Mouse (Mus musculus) lung, embryonic 14.5 days (tissue): ENCODE results near the gene Lrrc37a. TPM values are rescaled to one million over a fixed set of nuclear protein-coding genes. Genes with fewer than 3 reads are reported as not detected.
"Not testable (repeated sequence)": the region's sequence is repeated elsewhere in the genome, so short reads cannot be mapped to it uniquely, and the experiment has no call there.

Source experiments
- ATAC-seq: fragments of 200-750 bp; cut with Nextera tagmentation; 2 replicates; pipeline ENCODE4 v1.8.0; 2017; ENCODE audit warnings: mild to moderate bottlenecking, moderate TSS enrichment, moderate library complexity; ENCODE audit not compliant: insufficient read depth
- DNase-seq: peaks from one replicate; pipeline ENCODE4 v3.0.0-alpha.2; 2015
- H3K27ac ChIP-seq: fragments of 300-500 bp; sonication (generic); 2 replicates; pipeline ENCODE4 v1.5.1; 2014; ENCODE audit warnings: low read depth, mild to moderate bottlenecking, moderate library complexity
- H3K27me3 ChIP-seq: fragments of 300-500 bp; sonication (generic); 2 replicates; pipeline ENCODE4 v1.6.1; 2014; ENCODE audit warnings: low read length, control low read depth; ENCODE audit not compliant: insufficient read depth
- H3K36me3 ChIP-seq: fragments of 300-500 bp; sonication (generic); 2 replicates; pipeline ENCODE4 v1.6.1; 2014; ENCODE audit warnings: control low read depth; ENCODE audit not compliant: insufficient read depth
- H3K4me1 ChIP-seq: fragments of 300-500 bp; sonication (generic); 2 replicates; pipeline ENCODE4 v1.6.1; 2014; ENCODE audit warnings: antibody characterized with exemption, control low read depth; ENCODE audit not compliant: insufficient read depth
- H3K4me2 ChIP-seq: fragments of 300-500 bp; sonication (generic); 2 replicates; pipeline ENCODE4 v1.6.1; 2014; ENCODE audit warnings: mild to moderate bottlenecking
- H3K4me3 ChIP-seq: fragments of 300-500 bp; sonication (generic); 2 replicates; pipeline ENCODE4 v1.5.1; 2014; ENCODE audit warnings: low read depth, low read length
- H3K9ac ChIP-seq: fragments of 300-500 bp; sonication (generic); 2 replicates; pipeline ENCODE4 v1.6.1; 2014
- H3K9me3 ChIP-seq: fragments of 300-500 bp; sonication (generic); 2 replicates; pipeline ENCODE4 v1.6.1; 2016; ENCODE audit warnings: low read depth, low read length, control low read depth
- CTCF ChIP-seq: IDR thresholded peaks from 2 replicates; pipeline ENCODE4 v1.5.1; 2016; ENCODE audit warnings: antibody characterized with exemption, low read depth
- WGBS: fragments of 180-500 bp; shearing (Covaris S2); extraction: QIAGEN DNeasy Blood & Tissue Kit; methylation state at CpG from one replicate; pipeline ENCODE4 v1.1.7; 2014; 5-methylcytosine and 5-hydroxymethylcytosine counted together
- polyA plus RNA-seq: library from polyadenylated mRNA; unstranded; fragments of >200 nt; fragmentation: Nextera tagmentation; extraction: Ambion mirVana; gene quantifications from 2 replicates; pipeline ENCODE4 v1.2.1, GENCODE M21; 2014

Lrrc37a gene
- polyA plus RNA-seq, 1 experiment from 2014 or later = not detected

- TF ChIP-seq CTCF = no peak
- Histone ChIP-seq H3K9ac (no peak overlapping the region), H3K4me1 (peaks cover 6% of the 10 kb centered on the region; the same call in 1 of the 2 replicates), H3K4me2 (no peak overlapping the region), H3K36me3 (no peaks in the 10 kb centered on the region), H3K27ac (no peak overlapping the region), H3K4me3 (no peak overlapping the region), H3K9me3 (no peaks in the 10 kb centered on the region), H3K27me3 (no peaks in the 10 kb centered on the region)
- WGBS = 92% methylated on average over 13 of the region's 13 CpGs
- DNase-seq = no peak
- ATAC-seq = no peak
Observed at GRCm38 (mm10) chr11:103408880-103409279, 95.5 kb downstream of the Lrrc37a start.

DNA sequence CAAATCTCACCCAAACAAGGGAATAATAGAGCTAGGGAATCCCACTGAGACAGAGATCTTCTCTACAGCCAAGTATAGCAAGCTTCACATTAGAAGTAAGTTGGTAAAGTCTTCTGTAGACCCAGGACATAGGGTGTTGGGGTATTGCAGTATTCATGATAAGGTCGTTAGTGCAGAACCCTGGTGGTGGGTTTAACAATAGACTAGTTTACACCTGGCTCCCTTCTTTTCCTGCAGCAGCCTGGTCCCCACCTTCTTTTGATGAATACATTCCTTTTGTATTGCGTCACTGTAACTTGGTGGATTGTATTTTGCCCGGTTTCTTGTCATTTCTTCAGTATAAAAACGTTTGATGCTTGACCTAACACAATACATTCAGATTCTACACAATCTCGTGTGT lies 97.3 kb downstream of the Lrrc37a start:
- not testable (repeated sequence) for H3K4me1 ChIP-seq, DNase-seq, H3K4me3 ChIP-seq, H3K9me3 ChIP-seq, H3K9ac ChIP-seq, H3K4me2 ChIP-seq, ATAC-seq, H3K27me3 ChIP-seq, H3K27ac ChIP-seq
- H3K36me3 ChIP-seq = peaks cover 12% of the 10 kb centered on the region; the same call in 1 of the 2 replicates
- WGBS = 49% methylated on average over 5 of the region's 5 CpGs

- DNase-seq = no peak
- Histone ChIP-seq H3K36me3 (peaks cover 13% of the 10 kb centered on the region; the same call in 1 of the 2 replicates), H3K27me3 (no peaks in the 10 kb centered on the region), H3K4me3 (no peak overlapping the region), H3K9ac (no peak overlapping the region), H3K4me1 (peaks cover 2% of the 10 kb centered on the region; the same call in 1 of the 2 replicates), H3K27ac (no peak overlapping the region), H3K4me2 (no peak overlapping the region), H3K9me3 (no peaks in the 10 kb centered on the region)
- no peak for ATAC-seq
- TF ChIP-seq CTCF = no peak
- 67% methylated on average over 7 of the region's 7 CpGs for WGBS
Observed at GRCm38 (mm10) chr11:103406551-103406950, 97.8 kb downstream of the Lrrc37a start.

- H3K9ac ChIP-seq = no peak overlapping the region
- H3K4me2 ChIP-seq = no peak overlapping the region
- H3K36me3 ChIP-seq = peaks cover 13% of the 10 kb centered on the region; the same call in 1 of the 2 replicates
- no peak overlapping the region for H3K4me3 ChIP-seq
- DNase-seq = no peak
- H3K27ac ChIP-seq = no peak overlapping the region
- TF ChIP-seq CTCF = no peak
- H3K4me1 ChIP-seq = no peaks in the 10 kb centered on the region
- no peaks in the 10 kb centered on the region for H3K27me3 ChIP-seq
- ATAC-seq = no peak
- H3K9me3 ChIP-seq = no peaks in the 10 kb centered on the region
- WGBS = 81% methylated on average over 1 of the region's 1 CpGs
Observed at GRCm38 (mm10) chr11:103405814-103406213, 98.6 kb downstream of the Lrrc37a start.

GRCm38 (mm10) chr11:103404618-103405017 lies 99.8 kb downstream of the Lrrc37a start:
- TF ChIP-seq CTCF = no peak
- DNase-seq (no peak), ATAC-seq (no peak)
- Histone ChIP-seq H3K9me3 (no peaks in the 10 kb centered on the region), H3K4me2 (no peak overlapping the region), H3K27ac (no peak overlapping the region), H3K36me3 (peaks cover 13% of the 10 kb centered on the region; the same call in 1 of the 2 replicates), H3K27me3 (no peaks in the 10 kb centered on the region), H3K9ac (no peak overlapping the region), H3K4me3 (no peak overlapping the region), H3K4me1 (no peaks in the 10 kb centered on the region)

GRCm38 (mm10) chr11:103403776-103404175 lies 100.6 kb downstream of the Lrrc37a start:
- ATAC-seq = no peak
- no peaks in the 10 kb centered on the region for H3K27me3 ChIP-seq
- 52% methylated on average over 4 of the region's 4 CpGs for WGBS

DNA sequence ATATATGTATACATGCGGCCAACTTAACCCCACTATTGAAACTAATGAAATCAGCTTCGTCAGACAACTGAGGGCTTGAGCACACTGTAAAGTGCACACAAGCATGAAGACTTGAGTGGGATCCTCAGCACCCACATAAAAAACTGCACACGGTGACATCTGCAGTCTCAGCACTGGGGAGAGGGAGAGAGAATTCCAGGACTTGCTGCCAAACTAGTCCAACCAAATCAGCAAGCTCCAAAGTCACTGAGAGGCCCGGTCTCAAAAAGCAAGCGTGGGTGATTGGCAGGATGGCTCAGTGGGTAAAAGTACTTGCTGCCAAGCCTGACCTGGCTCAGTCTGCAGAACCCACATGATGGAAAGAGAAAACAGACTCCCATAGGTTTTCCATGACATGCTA lies 101.7 kb downstream of the Lrrc37a start:
- Histone ChIP-seq H3K9me3 (no peaks in the 10 kb centered on the region), H3K27ac (no peak overlapping the region), H3K9ac (no peak overlapping the region), H3K4me3 (no peak overlapping the region), H3K36me3 (peaks cover 13% of the 10 kb centered on the region; the same call in 1 of the 2 replicates), H3K27me3 (no peaks in the 10 kb centered on the region), H3K4me2 (no peak overlapping the region), H3K4me1 (no peaks in the 10 kb centered on the region)
- ATAC-seq (no peak), DNase-seq (no peak)
- WGBS = 85% methylated on average over 5 of the region's 5 CpGs
- TF ChIP-seq CTCF = no peak

More at GRCm38 (mm10) chr11:103403776-103404175, 100.6 kb downstream of the Lrrc37a start:
- H3K9me3 ChIP-seq = no peaks in the 10 kb centered on the region
- no peak overlapping the region for H3K9ac ChIP-seq
- H3K4me2 ChIP-seq = no peak overlapping the region
- H3K4me1 ChIP-seq = no peaks in the 10 kb centered on the region
- H3K36me3 ChIP-seq = peaks cover 13% of the 10 kb centered on the region; the same call in 1 of the 2 replicates
- no peak overlapping the region for H3K27ac ChIP-seq
- DNase-seq = no peak
- H3K4me3 ChIP-seq = no peak overlapping the region
- TF ChIP-seq CTCF = no peak

GRCm38 (mm10) chr11:103402198-103402597 lies 102.2 kb downstream of the Lrrc37a start:
- Histone ChIP-seq H3K9me3 (no peaks in the 10 kb centered on the region), H3K4me2 (no peak overlapping the region), H3K4me3 (no peak overlapping the region), H3K27me3 (no peaks in the 10 kb centered on the region), H3K4me1 (no peaks in the 10 kb centered on the region), H3K27ac (no peak overlapping the region), H3K36me3 (peaks cover 13% of the 10 kb centered on the region; the same call in 1 of the 2 replicates), H3K9ac (no peak overlapping the region)
- DNase-seq (peak; percentile 69), ATAC-seq (no peak)
- peak; percentile 86 for TF ChIP-seq CTCF
- 47% methylated on average over 2 of the region's 2 CpGs for WGBS

Other genes with a start within 250 kb of the Lrrc37a start
- gene Map3k14, start 237.1 kb downstream of the Lrrc37a start, polyA plus RNA-seq = 3.1 and 3.9 TPM in 2 replicates
- 16.8 and 20.6 TPM in 2 replicates for gene Arhgap27, start 140.9 kb downstream of the Lrrc37a start, polyA plus RNA-seq
- gene Plekhm1, start 91.9 kb downstream of the Lrrc37a start, polyA plus RNA-seq = 9.3 and 9.4 TPM in 2 replicates
- gene Gm884, start 116.5 kb upstream of the Lrrc37a start, polyA plus RNA-seq = not detected in 2 replicates
- not detected in 2 replicates for gene Lyzl6, start 134.3 kb upstream of the Lrrc37a start, polyA plus RNA-seq
- not detected in 2 replicates for gene Rprml, start 145.0 kb upstream of the Lrrc37a start, polyA plus RNA-seq
- gene Gosr2, start 193.3 kb upstream of the Lrrc37a start, polyA plus RNA-seq = 85.0 and 86.4 TPM in 2 replicates
- gene Wnt9b, start 245.2 kb upstream of the Lrrc37a start, polyA plus RNA-seq = not detected in 2 replicates